Mouse (Mus musculus) v-Abl transformed pro-B cells (cell line): ENCODE results near the gene Wfdc12.

Experiments
- in situ Hi-C, 2 experiments: fragments of 400-800 bp; cut with MboI; formaldehyde crosslinking; loops; one replicate each; pipeline ENCODE4 v1.15.1; 2025; ENCODE audit not compliant: unreplicated experiment in 2 of 2

Wfdc12 gene

GRCm38 (mm10) chr2:164180770-164181169, 9.6 kb downstream of the Wfdc12 start:
- in situ Hi-C loops, result loop anchor here (10.0 to 25.0 kb wide), 2 partner anchors 204 to 318 kb away; partner anchors contain the start of genes Kcnk15 (in 1 of the 2) and Slpi (in 1 of the 2)

DNA sequence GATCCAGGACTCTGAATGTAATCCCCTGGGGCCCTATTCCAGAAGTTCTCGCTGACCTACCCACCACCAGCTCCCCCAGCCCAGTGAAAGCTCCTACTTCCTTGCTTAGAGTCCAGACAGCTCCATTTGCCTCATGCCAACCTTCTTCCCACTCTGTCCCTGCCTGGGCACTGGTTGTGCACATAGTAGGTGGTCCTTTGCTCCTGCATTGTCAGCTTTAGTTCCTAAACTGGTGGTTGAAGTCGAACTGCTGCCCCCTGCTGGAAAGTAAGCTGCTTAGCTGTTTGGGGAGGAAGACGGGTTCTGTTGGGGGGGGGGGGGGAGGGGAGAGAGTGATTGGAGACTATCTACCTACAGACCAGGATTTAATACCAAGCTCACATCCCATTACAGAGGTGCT, 10.3 kb downstream of the Wfdc12 start:
- in situ Hi-C loops, result loop anchor here (10.0 to 25.0 kb wide), 2 partner anchors 205 to 318 kb away; partner anchors contain the start of genes Kcnk15 (in 1 of the 2) and Slpi (in 1 of the 2)

DNA sequence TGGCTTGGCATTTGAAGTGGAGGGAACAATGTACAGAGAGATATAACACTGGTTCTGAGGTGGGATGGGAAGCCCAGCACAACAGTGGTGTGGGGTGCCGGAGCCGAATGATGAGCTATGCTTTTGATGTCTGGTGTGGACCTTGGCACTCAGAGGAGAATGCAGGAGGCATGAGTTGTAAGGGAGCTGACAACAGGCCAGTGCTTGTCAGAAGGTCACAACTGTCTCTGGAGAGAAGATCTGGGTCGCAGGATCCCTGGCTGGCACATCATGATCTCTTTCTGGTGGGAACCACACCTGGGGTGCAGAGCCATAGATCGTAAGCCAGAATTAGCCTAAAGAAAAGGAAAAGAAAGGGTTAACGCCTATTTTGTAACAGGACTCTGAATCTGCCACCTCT, 12.6 kb downstream of the Wfdc12 start:
- in situ Hi-C loops, result loop anchor here in 1 of 2 experiments (25.0 kb wide), 1 partner anchor 316 kb away; the partner anchor contains the start of gene Kcnk15

- in situ Hi-C loops, result loop anchor here in 1 of 2 experiments (25.0 kb wide), 1 partner anchor 314 kb away; the partner anchor contains the start of gene Kcnk15
Measured at GRCm38 (mm10) chr2:164175850-164176249, 14.6 kb downstream of the Wfdc12 start.

DNA sequence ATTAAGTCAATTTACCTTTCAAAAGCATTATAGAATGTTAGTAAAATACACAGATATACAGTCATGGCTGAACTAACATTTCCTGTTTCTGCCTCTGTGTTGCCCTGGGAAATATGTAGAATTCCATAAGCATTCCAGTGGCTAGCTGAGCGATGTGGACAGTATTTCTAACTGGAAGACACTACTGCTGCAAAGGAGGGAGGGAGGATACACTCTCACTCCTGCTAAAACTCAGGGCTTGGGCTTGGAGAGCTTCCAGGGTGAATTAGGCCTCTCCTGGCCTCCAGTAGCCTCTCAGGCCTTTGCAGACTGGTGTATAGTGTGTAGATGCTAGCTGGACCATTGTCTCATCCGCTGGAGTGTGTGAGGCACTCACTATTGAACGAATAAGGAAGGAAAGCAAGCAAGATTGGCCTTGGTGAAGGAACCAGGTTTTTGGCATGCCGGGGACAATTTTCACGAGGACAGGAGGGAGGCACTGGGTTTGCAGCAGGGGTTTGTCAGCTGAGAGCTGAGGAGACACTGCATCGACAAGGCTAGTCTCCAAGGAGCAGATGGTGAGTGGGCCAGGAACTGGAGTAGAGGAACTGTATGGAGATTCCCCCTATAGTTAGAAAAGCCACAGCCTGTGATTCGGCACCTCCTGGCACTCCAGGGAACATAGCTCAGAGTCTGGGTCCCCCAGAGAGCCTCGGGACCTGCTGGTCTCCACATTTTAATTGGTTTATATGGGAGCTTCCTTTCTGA, 15.6 kb downstream of the Wfdc12 start:
- in situ Hi-C loops, result loop anchor here in 1 of 2 experiments (25.0 kb wide), 1 partner anchor 313 kb away; the partner anchor contains the start of gene Kcnk15

DNA sequence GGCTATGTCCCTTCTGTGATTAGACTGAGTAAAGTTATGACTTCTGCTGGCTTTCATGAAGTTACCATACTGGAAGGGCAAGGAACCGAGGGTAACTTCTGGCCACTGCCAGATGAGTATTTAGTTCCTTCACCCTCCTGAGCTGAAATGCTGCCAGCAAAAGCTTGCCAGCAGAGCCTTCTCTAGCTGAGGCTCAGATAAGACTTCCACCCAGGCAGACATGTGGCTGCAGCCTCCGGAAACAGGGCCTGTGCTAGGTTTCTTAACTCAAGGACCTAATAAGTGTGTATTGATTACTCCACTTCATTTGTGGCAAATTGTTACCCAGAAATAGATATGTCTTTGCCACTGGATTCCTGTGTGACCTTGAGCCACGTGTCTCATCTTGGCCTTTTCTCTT, 17.0 kb downstream of the Wfdc12 start:
- in situ Hi-C loops, result no loop called here

DNA sequence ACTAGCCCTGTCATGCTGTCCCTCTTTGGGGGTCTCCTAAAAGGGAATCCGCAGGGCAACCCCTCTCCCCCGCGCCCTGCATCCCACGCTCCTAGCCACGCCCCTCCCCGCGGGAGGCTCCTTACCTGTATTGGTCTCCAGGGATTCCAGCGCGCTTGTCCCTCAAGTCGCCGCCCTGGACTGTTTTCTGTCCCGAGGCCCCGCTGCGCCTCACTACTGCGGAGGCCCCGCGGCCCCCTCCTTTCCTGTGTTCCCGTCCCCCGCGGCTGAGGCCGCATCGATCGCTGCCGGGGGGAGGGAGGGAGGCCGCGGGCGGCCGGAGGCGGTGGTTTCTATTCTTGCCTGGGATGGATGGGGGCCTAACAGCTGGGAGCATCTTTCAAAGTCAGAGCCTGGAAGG, 19.5 kb downstream of the Wfdc12 start, which contains the start of gene Kcns1:
Kcns1 (minus strand) TSS at position 212 of the 400 bp plus-strand sequence.
- in situ Hi-C loops, result no loop called here

DNA sequence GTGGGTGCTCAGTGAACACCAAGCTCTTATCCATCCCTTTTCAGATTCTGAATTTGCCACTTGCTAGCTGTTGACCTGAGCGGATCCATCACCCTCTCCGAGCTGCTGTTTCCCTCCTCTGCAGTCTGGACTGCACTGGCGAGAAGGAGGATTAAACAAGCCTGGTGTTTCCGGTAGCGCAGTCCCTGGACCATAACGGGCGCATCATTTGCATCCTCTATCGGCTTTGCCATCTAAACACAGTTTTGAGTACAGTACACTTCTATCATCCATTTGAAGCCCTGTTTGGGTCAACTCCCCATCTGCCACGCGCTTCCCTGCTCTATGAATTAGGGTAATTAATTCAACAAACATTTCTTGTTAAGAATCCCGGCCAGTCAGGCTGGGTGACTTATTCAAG, 20.1 kb downstream of the Wfdc12 start:
- in situ Hi-C loops, result no loop called here

- in situ Hi-C loops, result loop anchor here in 1 of 2 experiments (5.0 kb wide), 1 partner anchor 174 kb away; no protein-coding TSS in a partner anchor
Measured at GRCm38 (mm10) chr2:164168571-164168946, 21.8 kb downstream of the Wfdc12 start.

GRCm38 (mm10) chr2:164167752-164168570, 22.4 kb downstream of the Wfdc12 start:
- in situ Hi-C loops, result loop anchor here in 1 of 2 experiments (5.0 kb wide), 1 partner anchor 174 kb away; no protein-coding TSS in a partner anchor

GRCm38 (mm10) chr2:164164941-164165340, 25.5 kb downstream of the Wfdc12 start:
- in situ Hi-C loops, result loop anchor here in 1 of 2 experiments (5.0 kb wide), 1 partner anchor 177 kb away; no protein-coding TSS in a partner anchor

DNA sequence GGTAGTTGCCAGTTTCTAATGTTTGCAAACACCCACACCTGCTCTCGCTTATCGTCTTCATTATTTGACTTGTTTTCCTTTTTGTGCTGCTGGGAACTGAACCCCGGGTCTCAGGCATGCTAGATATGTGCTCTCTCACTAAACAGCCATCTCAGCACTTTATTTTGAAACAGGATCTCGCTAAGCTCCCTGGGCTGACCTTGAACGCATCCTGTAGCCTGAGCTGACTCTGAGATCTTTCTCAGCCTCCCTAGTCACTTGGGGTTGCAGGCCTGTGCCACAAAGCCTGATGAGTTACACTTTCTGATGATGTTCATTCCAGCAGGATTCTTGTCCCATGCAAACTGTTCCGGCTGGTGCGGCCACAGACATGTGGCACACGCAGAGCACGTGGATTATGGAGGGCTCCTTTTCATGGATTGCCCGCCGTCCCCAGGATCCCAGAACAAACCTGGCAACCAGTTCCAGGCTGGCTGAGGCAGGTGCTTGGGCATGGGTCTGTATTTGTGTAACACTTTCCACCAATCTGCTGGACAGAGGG, 28.8 kb downstream of the Wfdc12 start:
- in situ Hi-C loops, result no loop called here

DNA sequence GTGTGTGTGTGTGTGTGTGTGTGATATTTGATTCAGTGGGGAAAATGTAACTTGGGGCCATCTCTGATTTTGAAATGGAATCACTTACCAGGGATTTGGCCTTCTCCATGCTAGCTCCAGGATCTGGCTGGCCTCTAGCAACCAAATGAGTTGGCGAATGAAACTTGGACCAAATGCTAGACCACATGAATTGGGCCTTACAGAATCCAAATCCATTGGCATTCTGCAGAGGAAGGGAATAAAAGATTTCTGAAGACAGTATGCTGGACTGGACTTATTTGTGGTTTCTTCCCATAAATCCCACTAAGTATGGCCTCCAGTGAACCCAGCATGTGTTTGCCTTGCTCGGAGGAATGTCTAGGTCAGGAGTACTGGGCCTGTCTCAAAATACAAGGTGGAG, 31.6 kb downstream of the Wfdc12 start:
- in situ Hi-C loops, result no loop called here

DNA sequence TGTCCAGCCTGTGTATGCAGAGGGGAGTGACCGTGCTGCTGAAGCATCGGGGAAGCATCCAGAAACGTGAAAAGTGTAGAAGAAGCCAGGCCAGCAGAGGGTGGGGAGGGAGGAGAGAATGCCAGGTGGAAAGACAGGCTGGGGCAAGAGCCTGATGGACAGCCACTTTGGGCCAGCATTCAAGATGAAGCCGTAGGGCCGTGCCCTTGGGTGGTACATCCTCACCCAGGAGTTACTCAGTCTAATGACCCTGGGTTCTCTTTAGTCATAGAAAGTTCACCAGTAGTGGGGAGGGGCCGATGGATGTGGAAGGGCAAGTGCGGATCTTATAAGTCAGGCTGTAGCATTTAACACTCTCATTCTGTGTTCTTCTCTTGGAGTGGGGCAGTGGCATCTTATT, 34.2 kb downstream of the Wfdc12 start:
- in situ Hi-C loops, result no loop called here

- in situ Hi-C loops, result no loop called here
Measured at GRCm38 (mm10) chr2:164154007-164154406, 36.4 kb downstream of the Wfdc12 start.

GRCm38 (mm10) chr2:164152341-164152740, 38.1 kb downstream of the Wfdc12 start:
- in situ Hi-C loops, result no loop called here

DNA sequence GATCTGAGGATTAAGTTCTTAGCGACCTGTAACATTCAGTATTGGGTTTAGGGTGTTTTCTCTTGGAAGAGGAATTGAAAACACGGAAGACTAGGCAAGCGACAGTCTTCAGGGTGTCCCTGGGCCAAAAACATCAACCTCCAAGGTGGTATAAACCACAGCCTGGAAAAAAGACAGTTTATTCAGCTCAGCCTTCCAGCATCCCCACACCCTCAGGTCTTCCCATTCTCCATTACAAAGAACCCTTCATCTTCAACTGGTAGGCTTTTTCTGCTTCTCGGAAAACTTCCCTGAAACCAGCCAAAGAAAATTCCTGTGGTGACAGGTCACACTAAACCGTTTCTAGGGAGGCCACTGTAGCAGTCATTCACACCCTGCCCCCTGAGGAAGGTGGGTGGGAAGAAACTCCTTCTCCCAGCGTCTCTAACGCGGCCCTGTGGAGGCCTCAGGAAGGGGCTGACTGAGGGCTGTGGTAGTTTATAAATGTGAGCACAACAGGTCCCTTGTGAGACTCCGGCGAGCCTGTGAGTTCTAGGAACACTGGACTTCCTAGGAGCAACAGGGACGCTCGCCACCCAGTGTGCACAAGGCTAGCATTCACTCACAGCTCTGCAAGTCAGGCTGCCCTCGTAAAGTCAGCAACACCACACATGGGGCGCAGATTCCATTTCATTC, 40.2 kb downstream of the Wfdc12 start:
- in situ Hi-C loops, result no loop called here

GRCm38 (mm10) chr2:164146556-164146955, 43.9 kb downstream of the Wfdc12 start:
- in situ Hi-C loops, result no loop called here

DNA sequence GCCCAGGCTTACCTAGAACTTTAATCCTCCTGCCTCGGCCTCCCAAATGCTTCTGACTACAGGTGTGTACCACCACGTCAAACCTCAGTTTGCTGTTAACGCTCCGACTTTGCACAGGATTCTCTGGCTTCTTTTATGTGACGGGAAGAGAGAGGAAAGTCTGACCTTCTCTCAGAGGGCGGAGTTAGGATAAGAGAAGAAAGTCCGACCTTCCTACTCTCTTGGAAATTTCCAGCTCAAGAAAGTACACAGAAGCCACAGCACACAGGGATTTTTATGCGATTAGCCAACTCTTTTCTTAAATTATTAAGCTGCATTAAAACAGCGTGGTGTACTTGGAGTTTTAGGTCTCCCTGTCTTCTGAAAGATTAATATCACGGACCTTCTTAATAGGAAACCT, 45.9 kb downstream of the Wfdc12 start:
- in situ Hi-C loops, result no loop called here

- in situ Hi-C loops, result no loop called here
Measured at GRCm38 (mm10) chr2:164144025-164144424, 46.4 kb downstream of the Wfdc12 start.
